Mouse (Mus musculus): ENCODE measurements around the gene Rbm6. TPM values are rescaled to one million over a fixed set of nuclear protein-coding genes. Genes with fewer than 3 reads are reported as not detected.
A peak's percentile ranks its signal among the peaks of the same experiment; 100 is the strongest.

The Rbm6 gene
- total RNA-seq, 1 experiment from 2014 or later, result 170 TPM

GRCm38 (mm10) chr9:107890260-107890659, 17.2 kb upstream of the Rbm6 start:
- ATAC-seq (replicated peaks in 1 of 2; ENCODE audit: insufficient read depth in 1 of 2, low FRiP score in 2 of 2, low TSS enrichment in 1 of 2, low read depth in 1 of 2, poor library complexity in 2 of 2, severe bottlenecking in 2 of 2), result no peak

GRCm38 (mm10) chr9:107888267-107888850, 15.3 kb upstream of the Rbm6 start:
- peak; percentile 42 to 61; a peak in 3 of 4 replicates for ATAC-seq (replicated peaks in 1 of 2; ENCODE audit: insufficient read depth in 1 of 2, low FRiP score in 2 of 2, low TSS enrichment in 1 of 2, low read depth in 1 of 2, poor library complexity in 2 of 2, severe bottlenecking in 2 of 2)

DNA sequence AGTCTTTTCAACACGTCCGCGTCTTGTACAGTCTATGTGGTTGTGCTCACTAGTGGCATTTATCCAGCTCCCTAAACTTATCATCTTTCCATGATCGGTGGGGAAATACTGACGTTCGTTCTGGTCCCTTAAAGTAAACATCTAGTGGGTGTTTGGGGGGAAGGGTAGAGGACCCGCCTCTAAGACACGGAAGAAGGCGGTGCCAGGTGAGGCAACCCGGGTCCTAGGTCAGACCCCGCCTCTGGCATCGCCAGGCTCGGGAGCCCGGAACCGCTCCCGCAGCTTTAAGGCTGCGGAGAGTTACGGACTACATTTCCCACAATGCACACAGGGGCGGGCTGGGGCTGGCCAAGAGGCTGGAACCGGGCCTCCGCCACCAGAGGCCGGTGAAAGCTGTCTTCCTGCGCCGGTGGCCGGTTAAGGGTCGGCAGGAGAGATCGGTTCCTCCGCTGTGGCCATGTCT, 14.8 kb upstream of the Rbm6 start, which contains the start of gene Mon1a:
Gene Mon1a (plus strand): TSS at position 348 of the 463 bp plus-strand sequence.
- peak; percentile 97 to 98 for ATAC-seq (replicated peaks in 1 of 2; ENCODE audit: insufficient read depth in 1 of 2, low FRiP score in 2 of 2, low TSS enrichment in 1 of 2, low read depth in 1 of 2, poor library complexity in 2 of 2, severe bottlenecking in 2 of 2)

GRCm38 (mm10) chr9:107880411-107880810, 7.4 kb upstream of the Rbm6 start:
- ATAC-seq (replicated peaks in 1 of 2; ENCODE audit: insufficient read depth in 1 of 2, low FRiP score in 2 of 2, low TSS enrichment in 1 of 2, low read depth in 1 of 2, poor library complexity in 2 of 2, severe bottlenecking in 2 of 2), result no peak

DNA sequence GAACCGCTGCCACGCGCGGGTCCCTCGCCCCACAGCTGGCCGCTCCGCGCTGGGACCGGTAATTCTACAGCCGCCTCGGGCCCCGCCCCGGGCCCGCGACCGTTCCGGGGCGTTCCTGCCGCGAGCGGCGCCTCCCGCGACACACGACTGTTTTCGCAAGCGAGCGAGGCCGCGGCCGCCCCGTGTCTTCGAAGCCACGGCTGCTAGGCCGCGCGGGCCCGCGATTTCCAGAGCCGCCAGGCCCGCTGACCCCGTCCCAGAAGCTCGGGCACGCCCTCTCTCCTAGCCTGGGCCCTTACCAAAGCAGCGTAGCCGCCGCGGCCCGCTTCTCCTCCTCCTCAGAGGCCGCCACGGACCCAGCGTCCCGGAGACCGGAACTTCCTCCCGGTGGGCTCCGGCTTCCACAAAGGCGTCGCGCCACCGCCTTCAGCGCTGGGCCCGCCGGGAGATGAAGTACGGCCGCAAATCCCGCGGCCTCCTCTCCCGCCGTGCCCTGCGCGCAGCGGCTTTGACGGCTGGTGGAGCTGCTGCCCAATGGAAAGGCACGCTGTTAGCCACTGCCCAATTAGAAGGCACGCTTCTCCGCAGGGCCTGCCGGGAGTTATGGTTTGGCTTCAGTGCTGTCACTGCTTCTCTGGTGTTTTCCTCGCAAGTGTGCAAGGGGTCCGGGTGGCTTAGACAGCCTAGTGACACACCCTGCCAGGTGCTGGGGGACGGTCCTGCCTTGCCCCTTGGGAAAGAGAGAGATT, 513 bp downstream of the Rbm6 start:
- peak; percentile 99 for ATAC-seq (replicated peaks in 1 of 2; ENCODE audit: insufficient read depth in 1 of 2, low FRiP score in 2 of 2, low TSS enrichment in 1 of 2, low read depth in 1 of 2, poor library complexity in 2 of 2, severe bottlenecking in 2 of 2)

DNA sequence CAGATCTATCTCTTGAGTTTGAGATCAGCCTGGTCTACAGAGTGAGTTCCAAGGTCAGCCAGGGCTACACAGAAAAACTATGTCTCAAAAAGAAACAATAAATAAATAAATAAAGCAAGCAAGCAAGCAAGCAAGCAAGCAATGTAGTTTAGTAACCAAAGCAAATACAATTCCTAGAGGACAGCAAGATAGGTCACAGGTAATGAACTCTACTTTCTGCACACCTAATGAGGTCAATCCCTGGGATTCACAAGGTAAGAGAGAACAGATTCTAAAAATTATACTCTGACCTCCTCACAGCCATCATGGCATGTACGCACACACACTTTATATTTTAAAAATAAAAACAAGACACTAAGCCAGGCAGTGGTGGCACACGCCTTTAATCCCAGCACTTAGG, 7.0 kb downstream of the Rbm6 start:
- no peak for ATAC-seq (replicated peaks in 1 of 2; ENCODE audit: insufficient read depth in 1 of 2, low FRiP score in 2 of 2, low TSS enrichment in 1 of 2, low read depth in 1 of 2, poor library complexity in 2 of 2, severe bottlenecking in 2 of 2)

DNA sequence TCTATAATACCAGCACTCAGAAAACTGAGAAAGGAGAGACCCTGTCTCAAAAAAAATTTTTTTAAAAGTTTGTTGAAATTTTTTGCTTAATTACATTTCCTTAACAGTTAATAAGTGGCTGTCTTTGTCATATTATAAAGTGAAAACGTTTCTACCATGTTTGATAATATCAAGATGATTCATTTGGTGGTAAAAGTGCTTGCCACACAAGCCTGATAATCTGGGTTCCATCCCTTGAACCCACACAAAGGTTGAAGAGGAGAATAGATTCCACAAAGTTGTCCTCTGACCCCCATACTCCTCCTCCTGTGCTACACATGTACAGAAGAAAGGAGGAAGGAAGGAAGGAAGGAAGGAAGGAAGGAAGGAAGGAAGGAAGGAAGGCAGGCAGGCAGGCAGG, 8.5 kb downstream of the Rbm6 start:
- no peak for ATAC-seq (replicated peaks in 1 of 2; ENCODE audit: insufficient read depth in 1 of 2, low FRiP score in 2 of 2, low TSS enrichment in 1 of 2, low read depth in 1 of 2, poor library complexity in 2 of 2, severe bottlenecking in 2 of 2)

GRCm38 (mm10) chr9:107858343-107858742, 14.7 kb downstream of the Rbm6 start:
- no peak; a peak in 1 of 4 replicates for ATAC-seq (replicated peaks in 1 of 2; ENCODE audit: insufficient read depth in 1 of 2, low FRiP score in 2 of 2, low TSS enrichment in 1 of 2, low read depth in 1 of 2, poor library complexity in 2 of 2, severe bottlenecking in 2 of 2)

- no peak for ATAC-seq (replicated peaks in 1 of 2; ENCODE audit: insufficient read depth in 1 of 2, low FRiP score in 2 of 2, low TSS enrichment in 1 of 2, low read depth in 1 of 2, poor library complexity in 2 of 2, severe bottlenecking in 2 of 2)
Observed at GRCm38 (mm10) chr9:107848922-107849321, 24.1 kb downstream of the Rbm6 start.

DNA sequence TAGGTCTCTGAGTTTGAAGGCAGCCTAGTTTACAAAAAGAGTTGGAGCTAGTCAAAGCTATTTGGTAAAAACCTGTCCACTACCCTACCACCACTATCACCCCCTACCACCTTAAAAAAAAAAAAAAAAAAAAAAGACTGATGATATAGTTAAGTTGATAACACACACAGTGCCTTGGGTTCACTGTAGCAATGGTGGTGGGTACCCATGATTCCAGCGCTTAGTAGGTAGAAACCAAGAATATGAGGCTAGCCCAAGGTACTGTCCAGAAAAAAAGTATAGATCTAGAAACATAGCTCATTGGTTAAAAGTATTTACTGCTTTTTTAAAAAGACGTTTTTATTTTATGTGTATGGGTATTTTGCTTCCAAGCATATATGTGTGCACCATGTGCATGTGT, 30.3 kb downstream of the Rbm6 start:
- ATAC-seq (replicated peaks in 1 of 2; ENCODE audit: insufficient read depth in 1 of 2, low FRiP score in 2 of 2, low TSS enrichment in 1 of 2, low read depth in 1 of 2, poor library complexity in 2 of 2, severe bottlenecking in 2 of 2), result no peak

- no peak for ATAC-seq (replicated peaks in 1 of 2; ENCODE audit: insufficient read depth in 1 of 2, low FRiP score in 2 of 2, low TSS enrichment in 1 of 2, low read depth in 1 of 2, poor library complexity in 2 of 2, severe bottlenecking in 2 of 2)
Observed at GRCm38 (mm10) chr9:107838869-107839268, 34.2 kb downstream of the Rbm6 start.

- no peak for ATAC-seq (replicated peaks in 1 of 2; ENCODE audit: insufficient read depth in 1 of 2, low FRiP score in 2 of 2, low TSS enrichment in 1 of 2, low read depth in 1 of 2, poor library complexity in 2 of 2, severe bottlenecking in 2 of 2)
Observed at GRCm38 (mm10) chr9:107833826-107834225, 39.2 kb downstream of the Rbm6 start.

GRCm38 (mm10) chr9:107831765-107832164, 41.3 kb downstream of the Rbm6 start:
- ATAC-seq (replicated peaks in 1 of 2; ENCODE audit: insufficient read depth in 1 of 2, low FRiP score in 2 of 2, low TSS enrichment in 1 of 2, low read depth in 1 of 2, poor library complexity in 2 of 2, severe bottlenecking in 2 of 2), result no peak

GRCm38 (mm10) chr9:107812132-107812531, 60.9 kb downstream of the Rbm6 start:
- no peak for ATAC-seq (replicated peaks in 1 of 2; ENCODE audit: insufficient read depth in 1 of 2, low FRiP score in 2 of 2, low TSS enrichment in 1 of 2, low read depth in 1 of 2, poor library complexity in 2 of 2, severe bottlenecking in 2 of 2)

DNA sequence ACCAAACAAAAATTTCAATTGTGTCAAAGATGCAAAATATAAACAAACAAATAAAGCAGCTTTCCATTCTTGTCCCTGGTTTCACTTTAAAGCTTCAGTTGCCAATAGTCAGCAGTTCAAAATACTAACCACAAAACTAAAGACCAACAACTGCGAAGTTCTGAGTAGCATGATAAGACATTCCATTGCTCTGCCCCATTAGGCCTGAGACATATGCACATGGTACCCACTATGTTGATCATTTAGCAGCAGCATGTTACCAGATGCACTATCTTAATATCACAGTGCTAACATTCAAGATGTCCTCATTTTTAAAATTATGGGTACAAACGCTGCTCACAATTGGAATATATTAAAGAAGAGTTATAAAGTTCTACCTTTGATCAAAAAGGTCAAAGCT, 62.1 kb downstream of the Rbm6 start:
- no peak for ATAC-seq (replicated peaks in 1 of 2; ENCODE audit: insufficient read depth in 1 of 2, low FRiP score in 2 of 2, low TSS enrichment in 1 of 2, low read depth in 1 of 2, poor library complexity in 2 of 2, severe bottlenecking in 2 of 2)

DNA sequence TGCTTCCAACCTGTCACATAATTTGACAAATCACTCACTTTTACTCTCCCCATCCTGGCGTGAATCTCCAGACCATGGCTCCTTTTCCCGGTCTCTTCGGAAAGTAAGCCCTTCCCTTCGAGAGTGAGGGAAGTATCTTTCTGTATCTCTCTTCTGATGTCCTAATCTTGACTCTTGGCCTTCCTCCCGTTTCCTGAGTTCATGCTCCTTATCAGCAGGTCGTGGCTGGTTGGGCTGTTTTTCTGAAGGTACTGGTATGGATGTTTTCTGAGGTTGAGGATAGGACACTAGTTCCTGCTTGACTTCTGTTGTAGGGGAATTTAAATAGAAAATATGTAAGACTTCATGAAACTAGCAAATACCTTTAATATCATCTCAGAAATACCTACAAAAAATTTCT, 81.3 kb downstream of the Rbm6 start:
- ATAC-seq (replicated peaks in 1 of 2; ENCODE audit: insufficient read depth in 1 of 2, low FRiP score in 2 of 2, low TSS enrichment in 1 of 2, low read depth in 1 of 2, poor library complexity in 2 of 2, severe bottlenecking in 2 of 2), result no peak

GRCm38 (mm10) chr9:107782536-107783203, 90.4 kb downstream of the Rbm6 start:
- no peak; a peak in 1 of 4 replicates for ATAC-seq (replicated peaks in 1 of 2; ENCODE audit: insufficient read depth in 1 of 2, low FRiP score in 2 of 2, low TSS enrichment in 1 of 2, low read depth in 1 of 2, poor library complexity in 2 of 2, severe bottlenecking in 2 of 2)

GRCm38 (mm10) chr9:107776809-107777208, 96.2 kb downstream of the Rbm6 start:
- no peak for ATAC-seq (replicated peaks in 1 of 2; ENCODE audit: insufficient read depth in 1 of 2, low FRiP score in 2 of 2, low TSS enrichment in 1 of 2, low read depth in 1 of 2, poor library complexity in 2 of 2, severe bottlenecking in 2 of 2)
